Mouse (Mus musculus): ENCODE data around the gene Mrpl12.

Mrpl12 gene

DNA sequence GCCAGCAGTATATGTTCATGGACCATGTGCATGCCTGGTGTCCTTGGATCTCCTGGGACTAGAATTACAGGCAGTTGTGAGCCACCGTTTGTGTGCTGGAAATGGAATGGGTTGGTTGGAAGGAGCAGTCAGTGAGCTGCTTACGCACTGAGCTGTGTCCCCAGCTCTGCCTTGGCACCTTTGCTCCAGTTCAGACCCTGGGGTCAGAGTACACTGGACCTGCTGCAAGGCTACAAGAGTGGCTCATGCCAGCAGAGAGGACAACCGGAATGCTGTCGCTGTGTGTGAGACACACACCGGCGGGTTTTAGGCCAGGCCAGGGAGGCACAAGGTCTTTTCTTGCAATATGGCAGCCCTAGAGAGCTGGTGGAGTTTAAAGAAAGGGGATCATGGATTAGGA, 12.4 kb upstream of the Mrpl12 start:
- DNase-seq (ENCODE audit: low spot score in 2 of 2), result no peak

GRCm38 (mm10) chr11:120483448-120483934, 922 bp upstream of the Mrpl12 start:
- DNase-seq (ENCODE audit: low spot score in 2 of 2), result no peak

DNA sequence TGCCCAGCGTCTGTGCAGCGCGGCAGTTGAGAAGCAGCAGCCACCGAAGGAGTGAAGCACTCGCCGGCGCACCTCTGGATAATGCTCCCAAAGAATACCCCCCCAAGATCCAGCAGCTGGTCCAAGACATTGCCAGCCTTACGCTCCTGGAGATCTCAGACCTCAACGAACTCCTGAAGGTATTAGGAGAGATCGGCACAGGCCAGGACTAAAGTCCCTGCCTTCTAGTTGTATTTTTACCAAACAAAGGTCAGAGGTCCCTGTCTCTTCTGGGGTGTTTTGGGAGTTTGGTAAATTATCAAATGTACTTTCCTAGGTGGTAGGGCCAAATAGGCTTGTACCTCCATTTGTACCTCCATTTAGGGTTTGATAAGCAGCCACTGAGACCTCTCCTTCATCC, 838 bp downstream of the Mrpl12 start:
- DNase-seq (ENCODE audit: low spot score in 2 of 2), result no peak

- DNase-seq (ENCODE audit: low spot score in 2 of 2), result no peak
These were observed 4.1 kb downstream of the Mrpl12 start for GRCm38 (mm10) chr11:120488516-120488915.

- peak; percentile 62 to 71 for DNase-seq (ENCODE audit: low spot score in 2 of 2)
These were observed 4.8 kb downstream of the Mrpl12 start for GRCm38 (mm10) chr11:120489054-120489761.

DNA sequence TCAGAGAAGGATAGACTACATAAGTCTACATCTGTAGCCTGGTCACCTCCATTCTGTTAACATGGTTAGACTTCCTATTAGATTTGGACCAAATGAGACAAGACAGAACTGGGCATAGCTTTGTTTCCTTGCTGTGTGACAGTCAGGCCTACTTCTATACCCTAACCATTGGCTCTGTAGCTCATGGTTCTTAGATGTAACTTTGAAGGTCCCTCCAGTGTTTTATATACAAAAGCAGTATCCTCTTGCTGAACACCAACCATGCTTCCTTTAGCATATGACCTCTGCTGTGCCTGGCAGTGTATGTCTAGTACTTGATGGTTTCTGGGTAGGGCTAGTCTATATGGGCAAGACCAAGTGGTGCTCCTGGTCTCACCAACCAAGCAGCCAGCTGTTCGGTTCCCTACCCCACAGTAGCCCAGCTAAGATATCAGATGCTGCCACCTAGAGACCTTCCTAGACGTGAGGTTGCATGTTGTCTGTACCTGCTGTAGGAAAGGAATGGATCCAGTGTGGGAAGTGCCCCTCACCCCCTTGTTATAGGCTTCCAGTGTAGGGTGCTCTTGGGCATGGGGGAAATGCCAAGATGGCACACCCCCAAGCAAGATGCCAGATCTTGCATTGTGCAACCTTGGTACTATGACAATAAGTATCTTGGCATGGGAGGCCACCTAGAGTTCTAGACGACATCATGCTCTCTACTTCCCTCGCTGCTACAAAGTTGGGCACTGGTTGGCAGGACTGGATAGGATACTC, 6.1 kb downstream of the Mrpl12 start:
- no peak for DNase-seq (ENCODE audit: low spot score in 2 of 2)

- DNase-seq (ENCODE audit: low spot score in 2 of 2), result peak; percentile 86 to 87
These were observed 7.1 kb downstream of the Mrpl12 start, which contains the start of gene Slc25a10 for GRCm38 (mm10) chr11:120491317-120492023. Slc25a10 (plus strand) TSS chr11:120491840.

GRCm38 (mm10) chr11:120492024-120492877, 7.8 kb downstream of the Mrpl12 start:
- DNase-seq (ENCODE audit: low spot score in 2 of 2), result peak; percentile 30 to 43

GRCm38 (mm10) chr11:120492878-120493203, 8.4 kb downstream of the Mrpl12 start:
- no peak for DNase-seq (ENCODE audit: low spot score in 2 of 2)

- DNase-seq (ENCODE audit: low spot score in 2 of 2), result no peak
These were observed 8.9 kb downstream of the Mrpl12 start for GRCm38 (mm10) chr11:120493351-120493750.

GRCm38 (mm10) chr11:120493911-120494310, 9.5 kb downstream of the Mrpl12 start:
- DNase-seq (ENCODE audit: low spot score in 2 of 2), result no peak

DNA sequence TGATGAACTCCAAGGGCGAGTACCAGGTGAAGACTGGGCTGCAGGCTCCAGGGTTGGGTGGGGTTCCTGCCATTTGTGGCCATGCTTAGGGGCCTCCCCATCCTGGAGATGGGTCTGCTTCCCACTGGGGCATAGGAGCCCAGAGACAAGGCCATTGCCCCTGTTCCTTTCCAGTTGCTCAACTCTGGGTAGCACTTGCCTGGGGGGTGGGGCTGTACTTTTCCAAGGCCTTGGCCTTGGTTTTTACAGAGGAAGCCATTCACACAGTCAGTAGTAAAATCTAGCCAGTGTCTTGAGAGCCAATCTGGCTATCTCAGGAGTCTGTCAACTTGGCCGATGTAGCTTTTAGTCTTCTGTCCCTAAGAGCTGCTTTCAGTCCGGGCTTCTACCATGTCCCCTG, 13.0 kb downstream of the Mrpl12 start:
- no peak for DNase-seq (ENCODE audit: low spot score in 2 of 2)

DNA sequence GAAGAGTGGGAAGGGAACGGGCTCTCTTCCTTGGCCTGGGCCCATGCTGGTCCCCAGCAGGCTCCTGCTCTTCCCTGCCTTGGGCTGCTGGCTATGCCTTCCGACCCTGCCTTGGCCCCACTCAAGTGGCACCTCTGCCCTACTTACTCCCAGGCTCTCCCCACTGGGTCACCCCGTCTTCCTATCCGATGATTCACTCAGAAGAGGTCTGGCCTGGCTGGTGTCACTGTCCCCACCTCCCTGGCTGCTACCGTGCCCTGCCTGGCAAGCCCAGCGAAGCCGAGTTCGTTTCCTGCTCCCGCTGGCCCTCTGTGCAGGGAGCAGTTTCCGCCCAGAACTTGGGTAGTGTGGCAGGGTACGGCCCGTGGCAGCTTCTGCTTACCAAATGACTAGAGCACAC, 13.8 kb downstream of the Mrpl12 start:
- no peak for DNase-seq (ENCODE audit: low spot score in 2 of 2)

DNA sequence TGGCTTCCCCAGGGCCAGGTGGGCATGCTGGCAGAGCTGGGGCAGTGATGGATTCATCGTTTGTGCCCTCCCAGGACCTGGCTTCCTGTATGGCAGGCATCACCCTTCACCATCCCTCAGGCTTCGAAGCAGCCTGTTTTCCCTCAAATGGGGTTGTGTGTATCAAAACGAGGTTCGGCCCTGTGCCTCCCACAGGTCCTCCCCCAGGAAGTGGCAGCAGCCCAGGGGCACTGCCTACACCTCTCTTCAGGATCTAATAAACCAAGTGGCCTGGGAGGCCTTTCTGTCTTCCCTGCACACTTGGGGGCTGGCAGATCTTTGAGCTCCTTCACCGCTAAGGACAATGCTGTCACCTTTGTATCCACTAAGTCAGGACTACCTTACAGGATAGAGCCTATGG, 14.5 kb downstream of the Mrpl12 start:
- DNase-seq (ENCODE audit: low spot score in 2 of 2), result no peak

- no peak for DNase-seq (ENCODE audit: low spot score in 2 of 2)
These were observed 15.5 kb downstream of the Mrpl12 start for GRCm38 (mm10) chr11:120499894-120500293.

DNA sequence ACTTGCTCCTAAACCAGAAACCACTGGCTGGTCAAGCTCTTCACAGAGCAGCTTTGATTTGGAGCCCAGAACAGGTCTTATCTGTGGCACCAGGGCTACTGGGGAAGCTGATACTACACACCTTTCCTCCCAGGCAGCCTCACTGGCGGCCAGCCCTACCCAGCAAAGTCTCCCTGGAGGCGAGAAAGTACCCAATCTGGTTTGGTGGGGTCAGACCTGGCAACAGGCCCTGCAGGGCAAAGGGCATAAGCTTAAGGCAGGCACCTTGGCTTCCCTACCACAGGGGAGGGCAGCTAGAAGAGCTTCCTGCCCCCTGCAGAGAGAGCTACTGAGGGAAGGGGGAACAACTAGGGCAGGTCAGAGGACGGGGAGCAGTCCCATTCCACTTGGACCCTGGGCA, 15.9 kb downstream of the Mrpl12 start:
- no peak for DNase-seq (ENCODE audit: low spot score in 2 of 2)

DNA sequence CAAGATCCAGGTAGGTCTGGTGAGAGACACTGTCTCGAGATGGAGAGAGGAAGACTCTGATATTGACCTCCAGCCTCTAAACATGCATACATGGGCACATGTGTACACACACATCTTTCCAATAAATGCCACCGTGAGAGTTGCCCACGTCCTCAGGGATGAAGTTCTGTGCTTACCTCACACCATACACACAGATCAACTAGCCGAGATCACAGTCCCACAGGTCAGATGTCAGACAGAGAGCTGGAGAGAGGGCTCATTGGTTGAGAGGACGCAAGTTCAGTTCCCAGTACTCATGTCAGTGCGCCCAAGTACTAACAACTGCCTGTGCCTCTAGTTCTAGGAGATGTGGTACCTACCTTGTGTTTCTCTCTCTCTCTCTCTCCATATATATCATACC, 16.6 kb downstream of the Mrpl12 start:
- no peak for DNase-seq (ENCODE audit: low spot score in 2 of 2)

DNA sequence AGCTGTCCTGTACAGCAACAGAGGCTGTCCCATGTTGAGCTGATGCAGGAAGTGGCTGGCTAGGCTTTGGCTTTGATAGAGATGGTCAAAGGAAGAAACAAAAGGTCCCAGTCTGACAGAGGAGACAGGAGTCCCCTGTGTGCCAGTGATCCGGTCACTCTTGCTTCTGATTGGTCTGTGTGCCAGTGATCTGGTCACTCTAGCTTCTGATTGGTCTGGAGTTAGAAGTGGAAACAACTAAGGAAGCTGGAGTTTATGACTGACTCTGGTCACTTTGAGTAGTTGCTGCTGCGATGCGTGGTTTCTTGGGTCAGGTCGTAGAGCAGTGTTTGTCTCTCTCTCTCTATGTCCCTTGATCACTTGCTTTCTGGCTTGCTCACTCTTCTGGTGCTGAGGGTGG, 17.3 kb downstream of the Mrpl12 start:
- no peak for DNase-seq (ENCODE audit: low spot score in 2 of 2)

- DNase-seq (ENCODE audit: low spot score in 2 of 2), result no peak
These were observed 21.2 kb downstream of the Mrpl12 start for GRCm38 (mm10) chr11:120505661-120506060.

- no peak for DNase-seq (ENCODE audit: low spot score in 2 of 2)
These were observed 22.5 kb downstream of the Mrpl12 start for GRCm38 (mm10) chr11:120506899-120507298.

- DNase-seq (ENCODE audit: low spot score in 2 of 2), result no peak
These were observed 23.3 kb downstream of the Mrpl12 start for GRCm38 (mm10) chr11:120507611-120508289.

Data from right cerebral cortex, adult 2 months (tissue).